Mouse (Mus musculus): ENCODE data around the gene Slamf6. TPM values are rescaled to one million over a fixed set of nuclear protein-coding genes. Genes with fewer than 3 reads are reported as not detected.

Slamf6 gene
- polyA plus RNA-seq, 1 experiment from 2014 or later = 0.23 TPM

DNA sequence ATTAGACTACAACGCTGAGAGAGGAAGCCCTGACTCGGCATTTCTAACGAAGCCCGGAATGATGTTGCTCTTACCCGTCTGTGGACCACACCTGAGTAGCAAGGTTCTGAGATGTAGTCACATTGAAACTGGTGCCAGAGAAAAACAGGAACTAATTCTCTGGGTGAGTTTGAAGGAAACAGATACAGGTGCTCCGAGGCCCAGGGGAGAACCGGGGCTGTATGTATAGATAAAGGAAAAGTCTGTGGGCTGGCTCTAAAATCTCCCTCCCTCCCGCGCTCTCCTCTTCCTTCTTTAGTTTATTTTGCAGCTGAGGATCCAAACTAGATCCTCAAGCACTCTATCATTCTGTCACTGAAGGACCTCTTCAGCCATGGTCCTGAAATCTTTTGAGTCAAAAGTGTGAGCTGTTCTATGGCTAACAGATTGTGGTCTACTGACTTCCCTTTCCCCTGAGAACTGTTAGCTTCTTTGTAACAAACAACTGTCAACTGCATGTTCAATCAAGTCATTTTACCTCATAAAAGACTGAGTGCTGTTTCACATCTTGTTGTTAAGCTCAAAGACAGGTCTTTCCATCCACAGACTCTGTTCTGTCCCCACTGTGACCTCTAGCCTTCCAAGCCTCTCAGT, 3.8 kb downstream of the Slamf6 start:
- Histone ChIP-seq H3K4me3 (ENCODE audit: low read depth, low read length) (no peak overlapping the region), H3K27ac (ENCODE audit: low read depth, low read length) (no peak overlapping the region), H3K9ac (ENCODE audit: low read length) (no peak overlapping the region), H3K9me3 (ENCODE audit: control insufficient read depth, low read length) (no peaks in the 10 kb centered on the region), H3K27me3 (ENCODE audit: control insufficient read depth, insufficient read depth, low read length) (no peaks in the 10 kb centered on the region), H3K4me1 (ENCODE audit: control insufficient read depth, insufficient read depth, low read length) (no peaks in the 10 kb centered on the region), H3K36me3 (ENCODE audit: control insufficient read depth, insufficient read depth, low read length) (no peaks in the 10 kb centered on the region), H3K4me2 (ENCODE audit: low read depth) (no peak overlapping the region)
- no peak for ATAC-seq (ENCODE audit: insufficient read depth, low FRiP score, low TSS enrichment)
- DNase-seq (ENCODE audit: low spot score) = no peak
- 86% methylated on average over 9 of the region's 9 CpGs for WGBS

DNA sequence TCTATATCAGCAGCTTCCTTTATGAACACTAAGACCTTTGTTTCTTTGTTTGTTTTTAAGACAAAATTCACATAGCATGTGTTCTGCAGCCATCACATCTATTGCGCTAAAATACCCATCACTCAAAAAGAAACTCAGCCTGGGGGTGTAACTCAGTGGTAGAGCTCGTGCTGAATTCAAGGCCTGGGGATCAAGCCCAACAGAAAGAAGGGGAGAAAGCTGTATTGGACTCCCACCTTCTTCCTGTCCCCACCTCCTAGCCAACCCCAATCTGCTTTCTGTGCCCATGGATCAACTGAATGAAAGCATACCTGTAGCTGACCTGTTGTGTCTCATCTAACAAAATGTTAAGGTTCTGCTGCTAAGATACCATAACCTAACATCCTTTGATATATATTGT, 4.3 kb downstream of the Slamf6 start:
- ATAC-seq (ENCODE audit: insufficient read depth, low FRiP score, low TSS enrichment) (no peak), DNase-seq (ENCODE audit: low spot score) (no peak)
- H3K9me3 ChIP-seq (ENCODE audit: control insufficient read depth, low read length) = no peaks in the 10 kb centered on the region
- no peaks in the 10 kb centered on the region for H3K36me3 ChIP-seq (ENCODE audit: control insufficient read depth, insufficient read depth, low read length)
- H3K4me2 ChIP-seq (ENCODE audit: low read depth) = no peak overlapping the region
- H3K4me3 ChIP-seq (ENCODE audit: low read depth, low read length) = no peak overlapping the region
- 69% methylated on average over 2 of the region's 2 CpGs for WGBS
- H3K9ac ChIP-seq (ENCODE audit: low read length) = no peak overlapping the region
- no peaks in the 10 kb centered on the region for H3K4me1 ChIP-seq (ENCODE audit: control insufficient read depth, insufficient read depth, low read length)
- no peaks in the 10 kb centered on the region for H3K27me3 ChIP-seq (ENCODE audit: control insufficient read depth, insufficient read depth, low read length)
- no peak overlapping the region for H3K27ac ChIP-seq (ENCODE audit: low read depth, low read length)

DNA sequence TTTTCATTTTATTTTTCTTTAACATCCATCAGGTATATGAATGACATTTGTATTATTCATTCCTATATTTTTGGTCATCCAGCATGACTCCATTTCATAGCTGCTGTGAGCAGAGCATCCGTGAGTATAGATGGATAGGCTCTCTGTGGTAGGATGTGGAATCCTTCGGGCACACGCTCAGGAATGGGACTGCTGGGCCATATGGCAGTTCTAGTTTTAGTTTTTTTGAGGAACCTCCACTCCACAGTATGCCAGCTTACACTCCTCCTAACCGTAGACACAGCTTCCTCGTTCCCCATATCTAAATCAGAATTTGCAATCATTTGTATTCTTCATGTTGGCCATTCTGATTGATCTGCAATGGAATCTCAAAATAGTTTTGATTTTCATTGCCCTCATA, 5.5 kb downstream of the Slamf6 start:
- no peak for ATAC-seq (ENCODE audit: insufficient read depth, low FRiP score, low TSS enrichment)
- H3K36me3 ChIP-seq (ENCODE audit: control insufficient read depth, insufficient read depth, low read length) = no peaks in the 10 kb centered on the region
- H3K9me3 ChIP-seq (ENCODE audit: control insufficient read depth, low read length) = no peaks in the 10 kb centered on the region
- H3K4me1 ChIP-seq (ENCODE audit: control insufficient read depth, insufficient read depth, low read length) = no peaks in the 10 kb centered on the region
- no peak for DNase-seq (ENCODE audit: low spot score)
- no peak overlapping the region for H3K4me3 ChIP-seq (ENCODE audit: low read depth, low read length)
- H3K27me3 ChIP-seq (ENCODE audit: control insufficient read depth, insufficient read depth, low read length) = no peaks in the 10 kb centered on the region
- WGBS = 92% methylated on average over 5 of the region's 5 CpGs
- H3K4me2 ChIP-seq (ENCODE audit: low read depth) = no peak overlapping the region
- H3K27ac ChIP-seq (ENCODE audit: low read depth, low read length) = no peak overlapping the region
- H3K9ac ChIP-seq (ENCODE audit: low read length) = no peak overlapping the region

DNA sequence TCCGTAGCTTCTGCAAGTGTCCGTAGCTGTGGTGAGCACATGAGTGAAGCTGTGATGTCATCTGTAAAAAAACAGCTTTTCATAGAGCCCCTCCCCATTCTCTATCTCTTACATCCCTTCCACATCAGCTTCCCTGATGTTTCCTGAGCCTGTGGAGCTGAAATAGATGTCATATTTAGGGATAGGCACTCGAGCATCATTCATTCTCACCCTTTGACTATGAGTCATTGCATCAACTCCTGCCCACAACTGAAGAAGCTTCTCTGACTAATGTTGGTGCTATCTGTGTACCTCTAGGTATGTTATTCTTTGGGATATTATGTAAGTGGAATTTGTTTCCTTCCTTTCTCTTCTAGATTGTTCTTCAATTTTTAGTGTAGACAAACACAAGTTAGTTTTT, 7.6 kb downstream of the Slamf6 start:
- Histone ChIP-seq H3K27me3 (ENCODE audit: control insufficient read depth, insufficient read depth, low read length) (no peaks in the 10 kb centered on the region), H3K4me2 (ENCODE audit: low read depth) (no peak overlapping the region), H3K4me3 (ENCODE audit: low read depth, low read length) (no peak overlapping the region), H3K36me3 (ENCODE audit: control insufficient read depth, insufficient read depth, low read length) (no peaks in the 10 kb centered on the region), H3K9ac (ENCODE audit: low read length) (no peak overlapping the region), H3K27ac (ENCODE audit: low read depth, low read length) (no peak overlapping the region), H3K4me1 (ENCODE audit: control insufficient read depth, insufficient read depth, low read length) (no peaks in the 10 kb centered on the region), H3K9me3 (ENCODE audit: control insufficient read depth, low read length) (no peaks in the 10 kb centered on the region)
- no peak for ATAC-seq (ENCODE audit: insufficient read depth, low FRiP score, low TSS enrichment)
- DNase-seq (ENCODE audit: low spot score) = no peak
- WGBS = 83% methylated on average over 3 of the region's 3 CpGs

DNA sequence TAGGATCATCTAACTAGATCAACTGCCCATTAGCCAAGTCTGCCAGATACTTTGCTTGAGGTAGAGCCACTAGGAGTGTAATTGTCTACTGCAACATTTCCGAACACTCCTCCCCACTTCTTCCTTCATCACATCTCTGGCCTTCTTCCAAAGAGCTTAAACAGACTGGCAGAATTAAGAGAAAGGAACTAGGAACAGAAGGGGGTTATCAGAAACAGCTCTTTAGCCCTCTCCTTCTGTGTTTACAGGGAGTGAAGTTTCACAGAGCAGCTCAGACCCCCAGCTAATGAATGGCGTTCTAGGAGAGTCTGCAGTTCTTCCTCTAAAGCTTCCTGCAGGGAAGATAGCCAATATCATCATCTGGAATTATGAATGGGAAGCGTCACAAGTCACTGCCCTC, 16.5 kb downstream of the Slamf6 start:
- H3K9ac ChIP-seq (ENCODE audit: low read length) = no peak overlapping the region
- no peak overlapping the region for H3K4me2 ChIP-seq (ENCODE audit: low read depth)
- H3K4me1 ChIP-seq (ENCODE audit: control insufficient read depth, insufficient read depth, low read length) = no peaks in the 10 kb centered on the region
- no peak overlapping the region for H3K4me3 ChIP-seq (ENCODE audit: low read depth, low read length)
- no peaks in the 10 kb centered on the region for H3K36me3 ChIP-seq (ENCODE audit: control insufficient read depth, insufficient read depth, low read length)
- no peaks in the 10 kb centered on the region for H3K27me3 ChIP-seq (ENCODE audit: control insufficient read depth, insufficient read depth, low read length)
- WGBS = 79% methylated on average over 3 of the region's 3 CpGs
- H3K9me3 ChIP-seq (ENCODE audit: control insufficient read depth, low read length) = no peaks in the 10 kb centered on the region
- DNase-seq (ENCODE audit: low spot score) (no peak), ATAC-seq (ENCODE audit: insufficient read depth, low FRiP score, low TSS enrichment) (no peak)
- no peak overlapping the region for H3K27ac ChIP-seq (ENCODE audit: low read depth, low read length)

DNA sequence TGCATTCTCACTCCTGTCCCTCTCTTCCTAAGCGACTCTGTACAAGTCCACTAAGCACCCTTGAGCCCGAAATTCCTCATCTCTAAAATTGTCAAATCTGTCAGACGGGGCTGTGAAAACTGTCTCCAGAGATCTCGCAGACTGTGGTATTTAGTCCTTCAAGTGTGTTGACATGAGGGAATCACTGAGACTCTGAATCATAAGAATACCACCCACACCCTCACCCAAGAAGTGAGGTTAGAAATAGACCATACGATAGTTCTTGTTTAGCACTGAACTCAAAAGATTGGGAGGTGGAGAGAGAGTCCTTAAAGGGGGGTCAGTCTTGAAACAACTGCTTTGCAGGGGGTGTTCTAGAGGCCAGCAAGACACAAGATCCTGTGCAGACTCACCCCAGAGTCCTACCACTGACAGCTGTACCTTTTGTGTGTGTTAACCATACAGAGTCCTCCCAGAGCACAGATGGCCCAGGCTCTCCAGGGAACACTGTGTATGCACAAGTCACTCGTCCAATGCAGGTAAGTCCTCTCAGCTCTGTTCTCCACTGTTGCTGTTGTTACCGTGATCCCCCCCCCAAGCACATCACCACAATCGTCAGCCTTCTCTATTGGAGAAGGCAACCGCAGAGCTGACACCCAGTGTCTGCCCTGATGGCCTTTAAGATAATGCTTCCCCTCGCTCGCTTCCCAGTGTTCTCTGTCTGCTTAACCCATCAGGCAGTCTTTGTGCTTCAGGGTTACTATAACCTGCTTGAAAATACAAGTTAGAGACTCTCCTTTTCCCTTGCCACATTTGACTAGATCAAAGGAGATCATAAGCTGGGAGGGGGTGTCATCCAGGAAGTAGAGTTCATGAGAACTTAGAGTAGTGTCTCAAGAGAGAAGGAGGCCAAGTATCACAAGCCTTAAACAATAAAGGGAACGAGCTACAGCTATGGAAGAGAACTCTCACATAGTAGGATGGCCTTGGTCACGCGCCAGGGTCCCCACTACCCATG, 21.9 kb downstream of the Slamf6 start:
- WGBS = 89% methylated on average over 14 of the region's 14 CpGs
- Histone ChIP-seq H3K9me3 (ENCODE audit: control insufficient read depth, low read length) (no peaks in the 10 kb centered on the region), H3K27me3 (ENCODE audit: control insufficient read depth, insufficient read depth, low read length) (no peaks in the 10 kb centered on the region), H3K4me2 (ENCODE audit: low read depth) (no peak overlapping the region), H3K4me3 (ENCODE audit: low read depth, low read length) (no peak overlapping the region), H3K4me1 (ENCODE audit: control insufficient read depth, insufficient read depth, low read length) (no peaks in the 10 kb centered on the region), H3K27ac (ENCODE audit: low read depth, low read length) (no peak overlapping the region), H3K9ac (ENCODE audit: low read length) (no peak overlapping the region), H3K36me3 (ENCODE audit: control insufficient read depth, insufficient read depth, low read length) (no peaks in the 10 kb centered on the region)
- no peak for DNase-seq (ENCODE audit: low spot score)
- ATAC-seq (ENCODE audit: insufficient read depth, low FRiP score, low TSS enrichment) = no peak

DNA sequence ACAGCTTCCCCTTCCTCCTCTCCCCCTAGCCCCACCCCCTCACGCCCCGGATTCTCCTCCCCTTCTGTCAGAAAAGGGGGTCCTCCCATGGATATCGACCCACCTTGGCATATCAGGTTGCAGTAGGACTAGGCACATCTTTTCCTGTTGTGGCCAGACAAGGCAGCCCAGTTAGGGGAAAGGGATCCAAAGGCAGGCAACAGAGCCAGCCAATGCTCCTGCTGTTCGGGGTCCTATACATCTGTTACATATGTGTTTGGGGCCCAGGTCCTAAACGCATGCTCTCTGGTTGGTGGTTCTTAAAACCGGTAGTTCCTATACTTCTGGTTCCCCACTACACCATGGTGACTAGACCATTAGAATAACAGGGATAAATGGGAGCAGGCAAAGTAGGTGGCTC, 23.3 kb downstream of the Slamf6 start:
- H3K4me1 ChIP-seq (ENCODE audit: control insufficient read depth, insufficient read depth, low read length) = no peaks in the 10 kb centered on the region
- DNase-seq (ENCODE audit: low spot score) (no peak), ATAC-seq (ENCODE audit: insufficient read depth, low FRiP score, low TSS enrichment) (no peak)
- no peak overlapping the region for H3K9ac ChIP-seq (ENCODE audit: low read length)
- 84% methylated on average over 6 of the region's 6 CpGs for WGBS
- no peak overlapping the region for H3K4me3 ChIP-seq (ENCODE audit: low read depth, low read length)
- H3K9me3 ChIP-seq (ENCODE audit: control insufficient read depth, low read length) = no peaks in the 10 kb centered on the region
- no peaks in the 10 kb centered on the region for H3K27me3 ChIP-seq (ENCODE audit: control insufficient read depth, insufficient read depth, low read length)
- no peak overlapping the region for H3K4me2 ChIP-seq (ENCODE audit: low read depth)
- no peak overlapping the region for H3K27ac ChIP-seq (ENCODE audit: low read depth, low read length)
- H3K36me3 ChIP-seq (ENCODE audit: control insufficient read depth, insufficient read depth, low read length) = no peaks in the 10 kb centered on the region

DNA sequence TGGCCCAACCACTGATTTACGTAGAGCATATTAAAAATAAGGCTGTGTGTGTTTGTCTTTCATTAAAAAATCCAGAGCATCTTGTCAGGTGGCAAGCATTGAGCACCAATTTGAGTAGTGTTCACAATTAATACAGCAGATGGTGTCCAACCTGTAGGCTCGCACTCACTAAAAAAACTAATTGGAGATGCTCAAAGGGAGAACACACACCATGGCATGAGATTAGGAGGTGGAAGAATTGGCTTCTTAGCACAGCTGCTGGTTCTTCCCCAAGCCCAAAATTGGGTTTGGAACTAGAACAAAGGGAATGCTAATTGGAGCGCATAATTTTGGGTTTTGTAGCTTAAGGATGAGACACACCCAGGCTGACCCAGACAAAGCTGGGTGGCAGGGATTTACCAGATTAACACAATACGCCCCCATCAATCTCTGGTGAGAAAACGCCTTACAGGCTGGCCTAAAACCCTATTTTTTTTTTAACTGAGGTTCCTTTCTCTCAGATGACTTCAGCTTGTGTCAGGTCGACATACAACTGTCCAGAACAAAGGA, 29.2 kb downstream of the Slamf6 start:
- DNase-seq (ENCODE audit: low spot score) = no peak
- Histone ChIP-seq H3K9ac (ENCODE audit: low read length) (no peak overlapping the region), H3K4me2 (ENCODE audit: low read depth) (no peak overlapping the region), H3K4me1 (ENCODE audit: control insufficient read depth, insufficient read depth, low read length) (no peaks in the 10 kb centered on the region), H3K9me3 (ENCODE audit: control insufficient read depth, low read length) (no peaks in the 10 kb centered on the region), H3K27ac (ENCODE audit: low read depth, low read length) (no peak overlapping the region), H3K36me3 (ENCODE audit: control insufficient read depth, insufficient read depth, low read length) (no peaks in the 10 kb centered on the region), H3K4me3 (ENCODE audit: low read depth, low read length) (no peak overlapping the region), H3K27me3 (ENCODE audit: control insufficient read depth, insufficient read depth, low read length) (no peaks in the 10 kb centered on the region)
- WGBS = 70% methylated on average over 6 of the region's 6 CpGs
- ATAC-seq (ENCODE audit: insufficient read depth, low FRiP score, low TSS enrichment) = 0 out of 2 replicates have a peak, but pooled peaks have one; percentile 41
